Mouse (Mus musculus) lung, postnatal 0 days (tissue): Measurements from ENCODE around the gene Drd4.

Source experiments
- CTCF ChIP-seq: IDR thresholded peaks from 2 replicates; pipeline ENCODE4 v1.5.1; 2016; ENCODE audit warnings: antibody characterized with exemption, mild to moderate bottlenecking
- EP300 ChIP-seq: IDR thresholded peaks from 2 replicates; pipeline ENCODE4 v1.6.1; 2016; ENCODE audit warnings: antibody characterized with exemption, mild to moderate bottlenecking, control low read depth

DNA sequence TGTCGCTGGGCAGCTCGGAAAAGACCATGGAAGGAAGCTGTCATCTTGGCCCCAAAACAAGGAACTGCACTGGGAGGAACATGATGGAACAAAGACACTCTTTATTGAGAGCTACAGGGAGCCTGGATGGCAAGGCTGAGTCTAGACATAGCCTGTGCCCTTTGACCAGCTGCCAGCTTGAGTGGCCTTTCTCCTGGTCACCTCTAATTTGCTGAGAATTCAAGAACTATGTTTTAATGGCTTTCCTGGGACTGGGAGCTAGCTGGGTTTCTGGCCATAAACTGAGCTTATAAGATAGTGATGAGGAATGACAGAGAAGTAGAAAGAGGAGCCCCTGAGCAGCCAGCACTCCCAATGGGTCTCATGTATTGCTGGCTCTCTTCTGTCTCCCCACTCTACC is 51.4 kb downstream of the Drd4 start:
- TF ChIP-seq CTCF (no peak), EP300 (no peak)
